In the genomic region with DNA sequence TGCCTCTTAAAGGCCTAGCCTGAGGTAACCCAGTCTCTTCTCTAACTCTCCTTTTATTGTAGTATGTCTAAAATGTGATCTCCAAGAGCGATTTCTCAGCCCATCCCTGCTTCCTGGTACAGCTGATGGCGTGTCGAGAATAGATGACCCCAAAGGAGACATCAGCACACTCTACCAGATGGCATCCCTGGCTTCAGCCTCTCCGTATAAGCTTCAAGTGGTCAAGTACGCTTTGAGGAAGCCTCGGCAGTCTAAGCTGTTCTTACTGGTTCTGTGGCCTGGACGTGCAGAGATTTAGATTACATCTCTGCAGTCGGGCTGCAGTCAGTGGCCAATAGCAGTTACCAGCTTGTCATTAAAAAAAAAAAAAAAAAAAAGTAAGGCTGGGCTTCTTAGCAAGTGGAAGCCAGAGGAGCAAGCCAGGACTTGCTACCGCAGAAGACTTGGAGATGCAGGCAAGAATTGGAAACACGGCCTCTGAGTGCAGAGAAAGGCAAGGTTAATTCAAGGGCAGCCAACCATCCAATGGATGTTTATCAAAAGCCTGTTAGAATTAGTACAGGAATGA, we compare ENCODE assay signal across 15 mouse cellular contexts. TPM values are rescaled to one million over a fixed set of nuclear protein-coding genes. Genes with fewer than 3 reads are reported as not detected.
DNase-seq lines count a peak whose midpoint lies in the region; ATAC-seq lines count a peak whose summit lies in the region.
"Had no signal": no experiment of that assay in that cellular context is flagged by ENCODE, and none has a peak within 500 bp of the region (broad histone marks: within the 10 kb centered on the region; RNA-seq: fewer than 3 reads in every experiment).

No protein-coding gene starts in this region.

- no peak overlapping the region for H3K9ac ChIP-seq in lung, embryonic 16.5 days (ENCODE audit: low read length)
- H3K9ac ChIP-seq in liver, embryonic 13.5 days: no peak overlapping the region; the same call in 1 of the 2 replicates
- H3K9ac ChIP-seq: forebrain, embryonic 12.5 days; hindbrain, embryonic 12.5 days had no signal

- no peaks in the 10 kb centered on the region for H3K36me3 ChIP-seq in heart, embryonic 10.5 days
- H3K36me3 ChIP-seq in lung, embryonic 16.5 days (ENCODE audit: control insufficient read depth, insufficient read depth, low read length): no peaks in the 10 kb centered on the region
- H3K36me3 ChIP-seq in liver, embryonic 13.5 days: no peaks in the 10 kb centered on the region
- H3K36me3 ChIP-seq: forebrain, embryonic 12.5 days; hindbrain, embryonic 12.5 days; midbrain, embryonic 10.5 days had no signal

- H3K9me3 ChIP-seq in heart, embryonic 10.5 days: no peaks in the 10 kb centered on the region
- H3K9me3 ChIP-seq in lung, embryonic 16.5 days (ENCODE audit: control insufficient read depth, low read length): no peaks in the 10 kb centered on the region
- H3K9me3 ChIP-seq in liver, embryonic 13.5 days (replicated peaks): no peaks in the 10 kb centered on the region
- H3K9me3 ChIP-seq: forebrain, embryonic 12.5 days; hindbrain, embryonic 12.5 days; midbrain, embryonic 10.5 days had no signal

- H3K4me2 ChIP-seq in lung, embryonic 16.5 days (ENCODE audit: low read depth, low read length): no peak overlapping the region
- no peak overlapping the region for H3K4me2 ChIP-seq in liver, embryonic 13.5 days
- H3K4me2 ChIP-seq: forebrain, embryonic 12.5 days; hindbrain, embryonic 12.5 days had no signal

- ATAC-seq in lung, embryonic 16.5 days (ENCODE audit: low read depth): no peak
- no peak for ATAC-seq in liver, embryonic 13.5 days (ENCODE audit: low read depth)
- ATAC-seq in inflammation-experienced regulatory T-cells, adult 6 months: no peak
- ATAC-seq: activated CD4-positive, CD25-positive, alpha-beta regulatory T cell, adult 4 months had no signal

- H3K27me3 ChIP-seq in heart, embryonic 10.5 days (ENCODE audit: insufficient read depth, poor library complexity, severe bottlenecking): no peaks in the 10 kb centered on the region
- H3K27me3 ChIP-seq in lung, embryonic 16.5 days (ENCODE audit: control insufficient read depth, insufficient read depth, low read depth, low read length): no peaks in the 10 kb centered on the region
- H3K27me3 ChIP-seq in liver, embryonic 13.5 days: no peaks in the 10 kb centered on the region
- H3K27me3 ChIP-seq: hindbrain, embryonic 12.5 days had no signal

- peak overlapping the region; percentile 77 for H3K27ac ChIP-seq in heart, embryonic 10.5 days
- H3K27ac ChIP-seq in lung, embryonic 16.5 days (ENCODE audit: low read length): peak overlapping the region; percentile 2
- H3K27ac ChIP-seq in liver, embryonic 13.5 days: peak overlapping the region; percentile 74
- H3K27ac ChIP-seq: forebrain, embryonic 12.5 days; hindbrain, embryonic 12.5 days; midbrain, embryonic 10.5 days had no signal

- peaks cover 17% of the 10 kb centered on the region for H3K4me1 ChIP-seq in heart, embryonic 10.5 days
- H3K4me1 ChIP-seq in lung, embryonic 16.5 days (replicated peaks; ENCODE audit: control insufficient read depth, insufficient read depth, low read length): peaks cover 10% of the 10 kb centered on the region; the same call in 1 of the 2 replicates
- peaks cover 51% of the 10 kb centered on the region for H3K4me1 ChIP-seq in liver, embryonic 13.5 days (replicated peaks)
- H3K4me1 ChIP-seq: forebrain, embryonic 12.5 days had no signal

- WGBS in heart, embryonic 10.5 days: 85% methylated on average over 10 of the region's 10 CpGs
- WGBS in lung, embryonic 16.5 days: 71% methylated on average over 10 of the region's 10 CpGs
- 62% methylated on average over 10 of the region's 10 CpGs for WGBS in liver, embryonic 13.5 days (ENCODE audit: insufficient replicate concordance)

- no peak overlapping the region for H3K4me3 ChIP-seq in heart, embryonic 10.5 days
- H3K4me3 ChIP-seq in lung, embryonic 16.5 days (ENCODE audit: low read length): no peak overlapping the region
- H3K4me3 ChIP-seq in liver, embryonic 13.5 days (replicated peaks): no peak overlapping the region
- H3K4me3 ChIP-seq: forebrain, embryonic 12.5 days; hindbrain, embryonic 12.5 days; midbrain, embryonic 10.5 days had no signal

- DNase-seq in heart, embryonic 10.5 days (ENCODE audit: low spot score): no peak
- no peak for DNase-seq in heart, postnatal 4 days
- DNase-seq in lung, postnatal 25 days (ENCODE audit: low spot score): no peak
- no peak for DNase-seq in liver, embryonic 13.5 days
- DNase-seq in frontal cortex, postnatal 25 days (ENCODE audit: low spot score in 2 of 2): no peak
- DNase-seq in right cerebral cortex, postnatal 25 days: no peak
- DNase-seq: cerebellum, adult 8-10 months; kidney, adult 18-20 months; thymus, adult 2 months had no signal

RNA-seq across cellular contexts. Expression of gene Dok1, which starts 27.7 kb away (rescaled TPM):
- 11.3 and 14.8 TPM in 2 replicates for polyA plus RNA-seq in heart, embryonic 10.5 days (2016; fragmentation: Nextera tagmentation; extraction: Ambion mirVana)
- 1 to 10 TPM; 5.3 to 6.1 TPM for total RNA-seq in heart, postnatal 4 days (2021)
- polyA plus RNA-seq in lung, embryonic 16.5 days (2015; fragmentation: Nextera tagmentation; extraction: Ambion mirVana): 16.7 and 17.6 TPM in 2 replicates
- 20.1 and 20.2 TPM in 2 replicates for polyA plus RNA-seq in liver, embryonic 13.5 days (2015; fragmentation: Nextera tagmentation; extraction: Ambion mirVana)
- 10 to 100 TPM; 23.6 to 36.1 (median 30.4) TPM for polyA plus RNA-seq in inflammation-experienced regulatory T-cells, adult 6 months (2017; shearing (Covaris generic))

RNA-seq across cellular contexts. Expression of gene Loxl3, which starts 28.4 kb away (rescaled TPM):
- 7.6 and 9.8 TPM in 2 replicates for polyA plus RNA-seq in heart, embryonic 10.5 days (2016; fragmentation: Nextera tagmentation; extraction: Ambion mirVana)
- 1 to 10 TPM; 4.7 to 6.0 TPM for total RNA-seq in heart, postnatal 4 days (2021)
- polyA plus RNA-seq in lung, embryonic 16.5 days (2015; fragmentation: Nextera tagmentation; extraction: Ambion mirVana): 25.5 and 26.0 TPM in 2 replicates
- polyA plus RNA-seq in liver, embryonic 13.5 days (2015; fragmentation: Nextera tagmentation; extraction: Ambion mirVana): 2.1 and 2.2 TPM in 2 replicates
- polyA plus RNA-seq in inflammation-experienced regulatory T-cells, adult 6 months (2017; shearing (Covaris generic)): not detected

RNA-seq across cellular contexts. Expression of gene Aup1, which starts 48.8 kb away (rescaled TPM):
- 154 and 170 TPM in 2 replicates for polyA plus RNA-seq in heart, embryonic 10.5 days (2016; fragmentation: Nextera tagmentation; extraction: Ambion mirVana)
- total RNA-seq in heart, postnatal 4 days (2021): 10 to 100 TPM; 84.1 to 88.4 TPM
- polyA plus RNA-seq in lung, embryonic 16.5 days (2015; fragmentation: Nextera tagmentation; extraction: Ambion mirVana): 195 and 211 TPM in 2 replicates
- 186 and 197 TPM in 2 replicates for polyA plus RNA-seq in liver, embryonic 13.5 days (2015; fragmentation: Nextera tagmentation; extraction: Ambion mirVana)
- 100 to 1,000 TPM; 423 to 474 (median 448) TPM for polyA plus RNA-seq in inflammation-experienced regulatory T-cells, adult 6 months (2017; shearing (Covaris generic))

RNA-seq across cellular contexts. Expression of gene Htra2, which starts 49.5 kb away (rescaled TPM):
- polyA plus RNA-seq in heart, embryonic 10.5 days (2016; fragmentation: Nextera tagmentation; extraction: Ambion mirVana): 100 and 106 TPM in 2 replicates
- 10 to 100 TPM; 42.6 to 43.5 TPM for total RNA-seq in heart, postnatal 4 days (2021)
- 61.8 and 64.9 TPM in 2 replicates for polyA plus RNA-seq in lung, embryonic 16.5 days (2015; fragmentation: Nextera tagmentation; extraction: Ambion mirVana)
- 131 and 132 TPM in 2 replicates for polyA plus RNA-seq in liver, embryonic 13.5 days (2015; fragmentation: Nextera tagmentation; extraction: Ambion mirVana)
- 10 to 100 TPM; 23.5 to 29.2 (median 28.4) TPM for polyA plus RNA-seq in inflammation-experienced regulatory T-cells, adult 6 months (2017; shearing (Covaris generic))

RNA-seq across cellular contexts. Expression of gene Dqx1, which starts 52.1 kb away (rescaled TPM):
- polyA plus RNA-seq in heart, embryonic 10.5 days (2016; fragmentation: Nextera tagmentation; extraction: Ambion mirVana): 0.59 and 1.5 TPM in 2 replicates
- under 1 TPM; 0.59 to 0.62 TPM for total RNA-seq in heart, postnatal 4 days (2021)
- 1.9 and 2.0 TPM in 2 replicates for polyA plus RNA-seq in lung, embryonic 16.5 days (2015; fragmentation: Nextera tagmentation; extraction: Ambion mirVana)
- polyA plus RNA-seq in liver, embryonic 13.5 days (2015; fragmentation: Nextera tagmentation; extraction: Ambion mirVana): 5.3 and 5.6 TPM in 2 replicates
- 1 to 10 TPM; 2.1 to 2.7 (median 2.7) TPM for polyA plus RNA-seq in inflammation-experienced regulatory T-cells, adult 6 months (2017; shearing (Covaris generic))

Comparison
In these comparisons a context has a peak if more than half of its experiments do, and no peak if none do; other contexts are left out.
1. H3K27ac ChIP-seq: peak in every context shown above with its lines; median percentile 77 in heart, embryonic 10.5 days; 74 in liver, embryonic 13.5 days; 2 in lung, embryonic 16.5 days.